Mouse (Mus musculus) layer of hippocampus, adult 2 months (tissue): ENCODE measurements around the gene Uts2b. TPM values are rescaled to one million over a fixed set of nuclear protein-coding genes. Genes with fewer than 3 reads are reported as not detected.
"Not testable (repeated sequence)": the region's sequence is repeated elsewhere in the genome, so short reads cannot be mapped to it uniquely, and the experiment has no call there.

Experiments
- DNase-seq, 2 experiments: peaks; one replicate each; pipeline ENCODE4 v3.0.0; 2022; ENCODE audit warnings: low spot score in 2 of 2
- H3K27ac ChIP-seq: fragments of 200-600 bp; 2 replicates; pipeline ENCODE4 v1.8.1; 2022
- H3K4me3 ChIP-seq: fragments of 200-600 bp; 2 replicates; pipeline ENCODE4 v1.8.1; 2022; ENCODE audit warnings: mild to moderate bottlenecking
- CTCF ChIP-seq: fragments of 200-600 bp; conservative IDR thresholded peaks from 2 replicates; pipeline ENCODE4 v1.8.1; 2022; ENCODE audit warnings: antibody characterized with exemption, mild to moderate bottlenecking, moderate library complexity
- total RNA-seq, 2 experiments: library from RNA; stranded (reverse); gene quantifications; 2 replicates each; pipeline ENCODE4 v1.2.3; 2021

The Uts2b gene
- total RNA-seq, 2 experiments from 2014 or later = not detected

GRCm38 (mm10) chr16:27349878-27350532 is 20.0 kb downstream of the Uts2b start:
- Histone ChIP-seq H3K27ac (no peak overlapping the region), H3K4me3 (no peak overlapping the region)
- TF ChIP-seq CTCF = no peak
- DNase-seq = no peak

GRCm38 (mm10) chr16:27349235-27349634 is 20.8 kb downstream of the Uts2b start:
- H3K27ac ChIP-seq = no peak overlapping the region
- no peak overlapping the region for H3K4me3 ChIP-seq
- no peak for TF ChIP-seq CTCF
- no peak for DNase-seq

GRCm38 (mm10) chr16:27348359-27348758 is 21.7 kb downstream of the Uts2b start:
- Histone ChIP-seq H3K27ac (no peak overlapping the region), H3K4me3 (no peak overlapping the region)
- DNase-seq = no peak
- no peak for TF ChIP-seq CTCF

GRCm38 (mm10) chr16:27347521-27347920 is 22.5 kb downstream of the Uts2b start:
- no peak for TF ChIP-seq CTCF
- no peak for DNase-seq

GRCm38 (mm10) chr16:27326463-27326862 is 43.6 kb downstream of the Uts2b start:
- no peak for TF ChIP-seq CTCF
- Histone ChIP-seq H3K27ac (no peak overlapping the region), H3K4me3 (no peak overlapping the region)
- no peak for DNase-seq

More at GRCm38 (mm10) chr16:27347521-27347920, 22.5 kb downstream of the Uts2b start:
- Histone ChIP-seq H3K27ac (no peak overlapping the region), H3K4me3 (no peak overlapping the region)

GRCm38 (mm10) chr16:27322047-27322446 is 48.0 kb downstream of the Uts2b start:
- DNase-seq = no peak
- TF ChIP-seq CTCF = no peak
- H3K4me3 ChIP-seq = no peak overlapping the region
- no peak overlapping the region for H3K27ac ChIP-seq

GRCm38 (mm10) chr16:27319099-27319498 is 50.9 kb downstream of the Uts2b start:
- DNase-seq = no peak
- Histone ChIP-seq H3K27ac (no peak overlapping the region), H3K4me3 (no peak overlapping the region)
- no peak for TF ChIP-seq CTCF

- not testable (repeated sequence) for H3K4me3 ChIP-seq, H3K27ac ChIP-seq, DNase-seq
These were observed 62.9 kb downstream of the Uts2b start, which contains the start of gene Ostn for GRCm38 (mm10) chr16:27307189-27307588. Ostn (plus strand) TSS chr16:27307489.

Other genes with a start within 250 kb of the Uts2b start
- gene Ostn, start 62.8 kb downstream of the Uts2b start, total RNA-seq = not detected
- gene Ccdc50, start 18.6 kb upstream of the Uts2b start, total RNA-seq = 10 to 100 TPM; 49.0 TPM